Mouse (Mus musculus) gastrocnemius, adult 18-20 months (tissue): ENCODE measurements around the gene Ube2o. TPM values are rescaled to one million over a fixed set of nuclear protein-coding genes. Genes with fewer than 3 reads are reported as not detected.

Experiments
- DNase-seq: peaks from one replicate; pipeline ENCODE4 v3.0.0; 2021; ENCODE audit warnings: low spot score
- total RNA-seq, 2 experiments: library from RNA; stranded (reverse); gene quantifications; 2 replicates each; pipeline ENCODE4 v1.2.3; 2021

Ube2o gene
- total RNA-seq, 2 experiments from 2014 or later, result 22.9 to 25.2 TPM

GRCm38 (mm10) chr11:116580711-116581375 is 404 bp downstream of the Ube2o start:
- peak; percentile 36 for DNase-seq

GRCm38 (mm10) chr11:116580031-116580652 is 1.1 kb downstream of the Ube2o start:
- DNase-seq, result no peak

- DNase-seq, result no peak
Measured at GRCm38 (mm10) chr11:116579280-116579679, 2.0 kb downstream of the Ube2o start.

- no peak for DNase-seq
Measured at GRCm38 (mm10) chr11:116575396-116575795, 5.9 kb downstream of the Ube2o start.

- DNase-seq, result no peak
Measured at GRCm38 (mm10) chr11:116574982-116575381, 6.3 kb downstream of the Ube2o start.

GRCm38 (mm10) chr11:116574486-116574885 is 6.8 kb downstream of the Ube2o start:
- no peak for DNase-seq

- no peak for DNase-seq
Measured at GRCm38 (mm10) chr11:116572756-116573543, 8.3 kb downstream of the Ube2o start.

- no peak for DNase-seq
Measured at GRCm38 (mm10) chr11:116571767-116572679, 9.2 kb downstream of the Ube2o start.

- no peak for DNase-seq
Measured at GRCm38 (mm10) chr11:116570821-116571220, 10.4 kb downstream of the Ube2o start.

GRCm38 (mm10) chr11:116567531-116567930 is 13.7 kb downstream of the Ube2o start:
- peak; percentile 51 for DNase-seq

- no peak for DNase-seq
Measured at GRCm38 (mm10) chr11:116565283-116566041, 15.8 kb downstream of the Ube2o start.

- no peak for DNase-seq
Measured at GRCm38 (mm10) chr11:116556308-116556707, 24.9 kb downstream of the Ube2o start.

GRCm38 (mm10) chr11:116555572-116555971 is 25.7 kb downstream of the Ube2o start:
- no peak for DNase-seq

GRCm38 (mm10) chr11:116554171-116554878 is 26.9 kb downstream of the Ube2o start:
- peak; percentile 55 for DNase-seq

- DNase-seq, result no peak
Measured at GRCm38 (mm10) chr11:116552194-116552593, 29.1 kb downstream of the Ube2o start.

- DNase-seq, result no peak
Measured at GRCm38 (mm10) chr11:116550748-116551147, 30.5 kb downstream of the Ube2o start.

GRCm38 (mm10) chr11:116549273-116550038 is 31.8 kb downstream of the Ube2o start:
- no peak for DNase-seq

GRCm38 (mm10) chr11:116548780-116549179 is 32.5 kb downstream of the Ube2o start:
- no peak for DNase-seq
